Mouse (Mus musculus): ENCODE data around the gene T. TPM values are rescaled to one million over a fixed set of nuclear protein-coding genes. Genes with fewer than 3 reads are reported as not detected.

T gene
- polyA plus RNA-seq, 1 experiment = 12.5 TPM

- no peak overlapping the region for H3K4me3 ChIP-seq (ENCODE audit: low read depth, low read length)
- no peaks in the 10 kb centered on the region for H3K36me3 ChIP-seq (ENCODE audit: control insufficient read depth, insufficient read depth, low read length, poor library complexity, severe bottlenecking)
- H3K27me3 ChIP-seq (ENCODE audit: control insufficient read depth, insufficient read depth, low read length, poor library complexity, severe bottlenecking) = peaks cover 26% of the 10 kb centered on the region
- no peak overlapping the region for H3K9ac ChIP-seq (ENCODE audit: low read depth, poor library complexity, severe bottlenecking)
- TF ChIP-seq CTCF (IDR thresholded peaks at IDR 0.05; ENCODE audit: low read depth, low read length) = no peak
- TF ChIP-seq POLR2A (IDR thresholded peaks at IDR 0.05; ENCODE audit: insufficient read depth, low read length) = no peak
- TF ChIP-seq EP300 (IDR thresholded peaks at IDR 0.05; ENCODE audit: insufficient read depth, low read depth, low read length) = no peak
- H3K27ac ChIP-seq (ENCODE audit: insufficient read depth, low read length) = no peak overlapping the region
- H3K9me3 ChIP-seq (replicated peaks; ENCODE audit: control insufficient read depth, insufficient read depth, low read length, poor library complexity, severe bottlenecking) = no peaks in the 10 kb centered on the region
- no peaks in the 10 kb centered on the region for H3K4me1 ChIP-seq (ENCODE audit: control insufficient read depth, insufficient read depth, low read length)
Observed at GRCm38 (mm10) chr17:8436184-8436583, 2.0 kb downstream of the T start.

DNA sequence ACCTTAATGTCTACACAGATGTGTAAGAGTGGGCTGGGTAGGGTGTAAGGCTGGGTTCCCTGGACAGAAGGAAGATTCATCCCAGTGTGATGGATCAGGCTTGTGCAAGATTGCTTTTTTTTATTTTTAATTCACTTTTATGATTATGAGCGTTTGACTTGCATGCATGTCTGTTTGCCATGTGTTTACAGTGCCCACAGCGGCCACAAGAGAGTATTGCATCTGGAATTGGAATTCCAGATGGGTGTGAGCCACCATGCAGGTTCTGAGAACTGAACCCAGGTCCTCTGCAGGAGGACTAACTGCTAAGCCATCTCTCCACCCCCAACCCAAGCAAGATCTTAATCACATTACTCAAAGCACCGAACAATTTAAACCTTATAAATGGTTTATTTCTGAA, 9.8 kb downstream of the T start:
- Histone ChIP-seq H3K9me3 (replicated peaks; ENCODE audit: control insufficient read depth, insufficient read depth, low read length, poor library complexity, severe bottlenecking) (no peaks in the 10 kb centered on the region), H3K9ac (ENCODE audit: low read depth, poor library complexity, severe bottlenecking) (no peak overlapping the region), H3K27ac (ENCODE audit: insufficient read depth, low read length) (no peak overlapping the region), H3K4me1 (ENCODE audit: control insufficient read depth, insufficient read depth, low read length) (no peaks in the 10 kb centered on the region), H3K36me3 (ENCODE audit: control insufficient read depth, insufficient read depth, low read length, poor library complexity, severe bottlenecking) (no peaks in the 10 kb centered on the region), H3K27me3 (ENCODE audit: control insufficient read depth, insufficient read depth, low read length, poor library complexity, severe bottlenecking) (no peaks in the 10 kb centered on the region; the same call in 1 of the 2 replicates), H3K4me3 (ENCODE audit: low read depth, low read length) (no peak overlapping the region)
- no peak for TF ChIP-seq EP300 (IDR thresholded peaks at IDR 0.05; ENCODE audit: insufficient read depth, low read depth, low read length)
- TF ChIP-seq CTCF (IDR thresholded peaks at IDR 0.05; ENCODE audit: low read depth, low read length) = no peak
- TF ChIP-seq POLR2A (IDR thresholded peaks at IDR 0.05; ENCODE audit: insufficient read depth, low read length) = no peak

DNA sequence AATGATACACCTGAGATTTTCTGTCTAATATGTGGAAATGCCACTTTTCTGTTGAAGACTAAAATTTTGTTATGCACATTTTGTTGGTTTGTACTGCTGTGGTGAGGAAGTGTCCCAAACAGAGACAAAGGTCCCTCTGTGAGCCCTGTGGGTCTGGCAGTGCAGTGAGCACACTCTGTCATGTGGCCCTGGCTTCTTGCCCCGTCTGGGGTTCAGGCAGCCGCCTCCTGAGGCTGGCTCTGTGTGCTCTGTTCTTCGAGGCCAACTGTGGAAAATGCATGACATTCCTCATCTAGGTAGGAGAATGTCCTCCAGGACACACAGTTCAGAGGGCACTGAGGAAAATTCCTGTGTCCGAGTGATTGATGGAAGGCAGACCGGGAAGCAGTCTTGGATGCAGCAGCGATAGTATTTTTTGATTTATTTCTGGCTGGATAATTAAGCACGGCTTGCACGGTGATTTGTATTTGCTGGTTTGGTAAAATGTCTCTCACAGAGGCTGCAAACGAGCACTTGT, 13.5 kb downstream of the T start:
- H3K27ac ChIP-seq (ENCODE audit: insufficient read depth, low read length) = no peak overlapping the region
- H3K36me3 ChIP-seq (ENCODE audit: control insufficient read depth, insufficient read depth, low read length, poor library complexity, severe bottlenecking) = no peaks in the 10 kb centered on the region

DNA sequence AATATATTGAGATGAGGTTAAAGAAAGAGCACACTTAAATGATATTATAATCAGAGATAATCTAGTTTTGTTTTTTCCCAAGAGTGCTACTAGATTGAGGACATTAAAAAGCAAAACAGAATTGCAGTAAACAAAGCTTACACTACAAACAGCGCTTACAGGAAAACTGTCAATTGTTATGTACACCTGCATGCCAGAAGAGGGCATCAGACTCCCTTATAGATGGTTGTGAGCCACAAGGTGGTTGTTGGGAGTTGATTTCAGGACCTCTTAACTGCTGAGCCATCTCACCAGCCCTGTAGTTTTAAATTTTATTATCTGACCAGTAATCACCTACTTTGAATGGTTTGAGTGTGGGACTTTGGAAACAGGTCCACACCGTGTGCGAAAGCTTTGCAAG, 14.1 kb downstream of the T start:
- H3K9ac ChIP-seq (ENCODE audit: low read depth, poor library complexity, severe bottlenecking) = no peak overlapping the region
- H3K4me3 ChIP-seq (ENCODE audit: low read depth, low read length) = no peak overlapping the region
- H3K4me1 ChIP-seq (ENCODE audit: control insufficient read depth, insufficient read depth, low read length) = no peaks in the 10 kb centered on the region
- no peak overlapping the region for H3K27ac ChIP-seq (ENCODE audit: insufficient read depth, low read length)
- H3K36me3 ChIP-seq (ENCODE audit: control insufficient read depth, insufficient read depth, low read length, poor library complexity, severe bottlenecking) = no peaks in the 10 kb centered on the region
- TF ChIP-seq POLR2A (IDR thresholded peaks at IDR 0.05; ENCODE audit: insufficient read depth, low read length) (no peak), EP300 (IDR thresholded peaks at IDR 0.05; ENCODE audit: insufficient read depth, low read depth, low read length) (no peak), CTCF (IDR thresholded peaks at IDR 0.05; ENCODE audit: low read depth, low read length) (no peak)
- no peaks in the 10 kb centered on the region; the same call in 1 of the 2 replicates for H3K27me3 ChIP-seq (ENCODE audit: control insufficient read depth, insufficient read depth, low read length, poor library complexity, severe bottlenecking)
- H3K9me3 ChIP-seq (replicated peaks; ENCODE audit: control insufficient read depth, insufficient read depth, low read length, poor library complexity, severe bottlenecking) = no peaks in the 10 kb centered on the region

More for the DNA sequence above, 13.5 kb downstream of the T start:
- no peak for TF ChIP-seq CTCF (IDR thresholded peaks at IDR 0.05; ENCODE audit: low read depth, low read length)
- TF ChIP-seq POLR2A (IDR thresholded peaks at IDR 0.05; ENCODE audit: insufficient read depth, low read length) = no peak
- TF ChIP-seq EP300 (IDR thresholded peaks at IDR 0.05; ENCODE audit: insufficient read depth, low read depth, low read length) = no peak
- Histone ChIP-seq H3K4me1 (ENCODE audit: control insufficient read depth, insufficient read depth, low read length) (no peaks in the 10 kb centered on the region), H3K9me3 (replicated peaks; ENCODE audit: control insufficient read depth, insufficient read depth, low read length, poor library complexity, severe bottlenecking) (no peaks in the 10 kb centered on the region), H3K9ac (ENCODE audit: low read depth, poor library complexity, severe bottlenecking) (no peak overlapping the region), H3K4me3 (ENCODE audit: low read depth, low read length) (no peak overlapping the region), H3K27me3 (ENCODE audit: control insufficient read depth, insufficient read depth, low read length, poor library complexity, severe bottlenecking) (no peaks in the 10 kb centered on the region; the same call in 1 of the 2 replicates)

DNA sequence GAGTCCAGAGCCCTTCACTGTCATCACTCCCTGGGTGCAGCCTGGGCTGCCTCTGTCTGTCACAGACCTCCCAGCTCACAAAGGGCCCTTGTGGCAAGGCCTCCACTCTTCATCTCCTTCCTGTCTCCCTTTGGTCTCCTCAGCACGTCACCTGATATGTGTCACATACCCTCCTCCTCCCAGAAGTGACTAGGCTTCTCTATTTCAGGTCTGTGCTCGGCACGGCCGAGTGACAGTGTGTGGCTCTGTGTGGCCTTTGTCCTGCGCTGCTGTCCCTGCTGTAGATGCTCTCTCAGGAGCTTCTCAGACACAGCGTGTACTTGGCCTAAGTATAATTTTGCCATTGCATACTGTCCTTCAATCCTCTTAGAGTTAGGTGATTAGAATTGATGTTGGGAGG, 21.0 kb downstream of the T start:
- H3K27ac ChIP-seq (ENCODE audit: insufficient read depth, low read length) = no peak overlapping the region
- no peaks in the 10 kb centered on the region for H3K4me1 ChIP-seq (ENCODE audit: control insufficient read depth, insufficient read depth, low read length)
- H3K36me3 ChIP-seq (ENCODE audit: control insufficient read depth, insufficient read depth, low read length, poor library complexity, severe bottlenecking) = no peaks in the 10 kb centered on the region
- no peak overlapping the region for H3K4me3 ChIP-seq (ENCODE audit: low read depth, low read length)
- H3K27me3 ChIP-seq (ENCODE audit: control insufficient read depth, insufficient read depth, low read length, poor library complexity, severe bottlenecking) = no peaks in the 10 kb centered on the region; the same call in 1 of the 2 replicates
- TF ChIP-seq EP300 (IDR thresholded peaks at IDR 0.05; ENCODE audit: insufficient read depth, low read depth, low read length) (no peak), POLR2A (IDR thresholded peaks at IDR 0.05; ENCODE audit: insufficient read depth, low read length) (no peak), CTCF (IDR thresholded peaks at IDR 0.05; ENCODE audit: low read depth, low read length) (no peak)
- no peaks in the 10 kb centered on the region for H3K9me3 ChIP-seq (replicated peaks; ENCODE audit: control insufficient read depth, insufficient read depth, low read length, poor library complexity, severe bottlenecking)
- no peak overlapping the region for H3K9ac ChIP-seq (ENCODE audit: low read depth, poor library complexity, severe bottlenecking)

DNA sequence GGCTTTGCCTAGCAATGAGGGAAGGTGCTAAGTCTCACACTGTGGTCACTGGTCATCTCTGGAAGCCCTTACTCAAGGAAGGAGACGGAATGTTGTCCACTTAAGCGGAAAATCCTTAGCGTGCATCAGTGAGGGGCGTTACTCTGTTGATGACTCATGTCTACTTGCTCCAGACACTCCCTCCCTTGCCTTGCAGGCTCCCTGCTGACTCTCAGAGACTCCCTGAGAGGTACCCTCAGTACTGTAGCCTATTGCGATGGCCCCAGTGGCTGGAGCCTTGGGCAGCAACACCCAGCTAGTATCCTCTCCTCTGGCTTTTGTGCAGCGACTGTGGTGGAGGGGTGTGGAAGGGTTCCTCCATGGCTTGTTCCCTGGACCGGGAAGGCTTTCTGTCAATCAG, 21.4 kb downstream of the T start:
- Histone ChIP-seq H3K9me3 (replicated peaks; ENCODE audit: control insufficient read depth, insufficient read depth, low read length, poor library complexity, severe bottlenecking) (no peaks in the 10 kb centered on the region), H3K9ac (ENCODE audit: low read depth, poor library complexity, severe bottlenecking) (no peak overlapping the region), H3K4me3 (ENCODE audit: low read depth, low read length) (no peak overlapping the region), H3K36me3 (ENCODE audit: control insufficient read depth, insufficient read depth, low read length, poor library complexity, severe bottlenecking) (no peaks in the 10 kb centered on the region), H3K4me1 (ENCODE audit: control insufficient read depth, insufficient read depth, low read length) (no peaks in the 10 kb centered on the region), H3K27me3 (ENCODE audit: control insufficient read depth, insufficient read depth, low read length, poor library complexity, severe bottlenecking) (no peaks in the 10 kb centered on the region), H3K27ac (ENCODE audit: insufficient read depth, low read length) (no peak overlapping the region)
- TF ChIP-seq EP300 (IDR thresholded peaks at IDR 0.05; ENCODE audit: insufficient read depth, low read depth, low read length) (no peak), CTCF (IDR thresholded peaks at IDR 0.05; ENCODE audit: low read depth, low read length) (no peak), POLR2A (IDR thresholded peaks at IDR 0.05; ENCODE audit: insufficient read depth, low read length) (no peak)
